Mouse (Mus musculus): ENCODE measurements at regions not wholly inside any gene's neighbourhood (a gene's known extent, or its start where the extent isn't known, plus 50 kb on each side); places are given as distances from the start of the nearest gene placed in this dataset.

DNA sequence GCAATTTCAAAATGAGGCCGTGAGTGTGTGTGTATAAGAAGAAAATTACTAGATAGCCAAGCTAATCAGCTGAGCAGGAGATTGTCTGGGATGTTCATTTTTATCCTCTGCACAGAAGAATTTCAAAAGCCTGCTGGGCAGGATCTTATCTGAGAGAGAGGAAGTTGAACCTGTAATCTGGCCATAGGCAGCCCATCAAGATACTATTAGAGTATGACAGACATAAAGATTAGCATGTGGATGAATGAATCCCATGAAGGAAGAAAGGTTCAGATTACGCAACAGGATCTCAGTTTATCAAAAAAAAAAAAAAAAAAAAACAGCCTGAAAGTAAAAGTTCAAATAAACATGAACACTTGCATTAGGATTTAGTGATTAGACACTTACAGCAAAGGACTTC is 317.3 kb upstream of the C030005K15Rik start:
- DNase-seq = no peak

DNA sequence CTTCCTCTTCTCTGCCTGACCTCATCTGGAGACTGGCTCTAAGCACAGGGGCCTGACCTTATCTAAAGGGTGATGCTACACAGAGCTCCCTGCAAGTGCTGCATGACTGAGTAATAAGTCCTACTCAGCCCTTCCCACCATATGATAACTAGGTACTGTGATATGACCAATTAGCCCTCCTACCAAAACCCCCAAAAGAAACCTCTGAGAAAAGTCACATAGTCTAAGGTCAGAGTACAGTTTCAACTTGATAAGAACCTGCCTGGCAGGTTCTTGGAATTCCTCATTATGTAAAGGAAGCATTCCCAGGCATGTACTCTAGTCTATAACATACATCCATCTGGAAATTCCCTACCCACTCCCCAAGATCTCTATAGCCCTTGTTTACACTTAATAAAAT is 318.0 kb upstream of the C030005K15Rik start:
- DNase-seq = no peak

DNA sequence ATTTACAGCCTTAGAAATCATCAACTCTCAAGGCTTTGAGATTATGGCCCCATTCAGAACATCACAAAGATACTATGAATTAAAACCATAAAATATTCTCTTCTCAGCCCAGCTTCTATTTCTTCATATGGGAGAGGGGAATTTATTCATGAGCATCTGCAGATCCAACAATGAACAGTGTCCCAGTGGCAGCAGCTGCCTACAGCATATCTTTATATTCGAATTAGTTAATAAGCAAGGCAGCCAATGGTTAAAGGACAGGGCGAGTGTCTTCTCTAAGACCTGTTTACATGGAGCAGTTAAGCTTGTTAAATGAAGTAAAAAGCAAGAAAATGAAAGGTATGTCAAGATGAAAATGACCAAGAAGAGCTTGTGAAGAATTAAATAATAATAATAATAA is 346.9 kb upstream of the C030005K15Rik start:
- DNase-seq = no peak

DNA sequence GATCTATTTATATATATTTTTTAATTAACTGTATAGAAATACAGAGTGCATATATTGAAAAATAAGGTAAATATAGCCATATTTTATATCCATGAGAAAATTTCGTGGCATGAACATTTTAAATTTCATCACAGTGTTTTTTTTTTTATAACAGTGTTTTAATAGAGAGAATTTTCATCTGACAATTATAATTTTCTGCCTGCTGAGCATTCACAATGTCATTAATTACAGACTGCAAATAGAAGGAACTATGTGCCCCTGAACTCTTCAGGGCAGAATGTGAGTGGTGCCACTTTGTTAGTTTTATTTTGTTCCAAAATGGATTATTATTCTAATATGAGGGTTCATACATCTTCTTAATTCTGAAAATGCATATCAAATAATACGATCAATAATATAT is 358.3 kb upstream of the C030005K15Rik start:
- DNase-seq = no peak

GRCm38 (mm10) chr10:98116296-98116695 is 389.7 kb upstream of the C030005K15Rik start:
- DNase-seq = no peak

- no peak for DNase-seq
These were observed 399.2 kb upstream of the C030005K15Rik start for GRCm38 (mm10) chr10:98125713-98126112.

DNA sequence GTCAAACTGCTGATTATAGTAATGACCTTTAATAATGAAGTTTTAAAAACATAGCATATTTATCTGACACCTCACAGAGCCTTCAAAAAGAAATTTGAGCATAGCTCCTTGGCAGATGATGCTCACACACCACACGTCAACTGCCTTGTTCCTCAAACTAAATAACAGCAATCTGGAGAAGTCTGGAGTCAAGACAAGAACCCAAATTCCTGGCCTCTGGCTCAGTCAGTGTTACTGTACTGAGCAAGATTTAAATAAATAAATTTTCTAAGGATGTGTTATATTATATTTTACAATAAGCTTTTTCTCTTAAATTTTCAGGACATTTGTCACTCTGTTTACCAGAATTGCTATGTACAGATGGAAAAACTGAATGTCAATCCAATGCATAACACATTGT is 408.5 kb upstream of the C030005K15Rik start:
- DNase-seq = no peak

GRCm38 (mm10) chr10:98145773-98146172 is 419.2 kb upstream of the C030005K15Rik start:
- DNase-seq = no peak

DNA sequence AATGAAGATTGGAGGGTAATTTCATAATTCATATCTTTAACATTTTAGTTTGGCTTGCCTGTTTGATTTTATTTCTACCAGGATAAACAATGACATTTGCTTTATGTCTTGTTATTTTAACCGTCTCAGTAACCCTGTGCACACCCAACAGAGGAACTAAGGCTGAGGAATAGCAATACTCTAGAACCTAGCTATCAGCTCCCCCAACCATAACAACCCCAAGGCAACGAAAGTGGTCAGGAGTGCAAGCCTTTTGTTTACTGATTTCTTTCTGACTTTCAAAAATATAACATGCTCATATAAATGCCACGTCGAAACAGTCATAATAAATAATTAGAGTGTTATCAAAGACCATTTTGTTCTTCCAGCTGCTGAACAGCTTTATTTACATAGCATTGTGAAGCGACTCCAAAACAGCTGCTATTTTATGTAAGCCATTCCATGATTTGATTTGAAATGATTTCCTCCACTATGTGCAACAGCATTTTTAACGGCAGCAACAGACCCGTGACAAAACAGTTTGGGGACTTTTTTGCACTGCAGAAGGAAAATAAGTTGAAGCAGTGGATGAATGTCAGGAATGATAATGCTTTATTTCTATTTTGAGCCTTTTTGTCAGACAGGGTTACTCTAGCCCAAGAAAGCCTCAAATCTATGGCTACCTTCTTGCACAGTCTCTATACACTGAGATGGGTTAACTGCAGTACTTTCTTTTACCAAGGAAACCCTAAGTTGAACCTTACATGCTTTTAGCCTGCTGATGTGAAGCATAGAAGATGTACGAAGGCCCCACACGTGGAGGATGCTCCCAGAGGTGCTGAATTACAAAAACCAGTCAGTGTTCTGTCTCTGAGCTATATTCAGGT is 420.7 kb upstream of the C030005K15Rik start:
- no peak for DNase-seq

DNA sequence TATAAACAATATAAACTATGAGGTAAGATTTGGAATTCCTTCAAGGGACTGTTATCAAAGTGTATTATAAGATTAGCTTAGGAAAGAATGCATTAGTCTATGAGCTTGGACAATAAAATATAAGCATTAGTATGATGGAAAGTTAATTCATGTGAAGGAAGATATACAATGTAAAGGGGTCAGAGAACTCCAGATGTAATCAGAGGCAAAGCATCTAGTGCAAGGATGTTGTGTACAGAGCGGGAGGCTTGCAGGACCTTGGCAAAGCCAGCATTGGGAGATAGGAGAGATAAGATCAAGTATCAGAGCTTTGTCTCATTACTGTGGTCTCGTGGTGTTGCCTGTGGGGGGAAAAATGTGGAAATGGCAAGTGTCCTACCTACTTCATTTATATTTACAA is 429.4 kb upstream of the C030005K15Rik start:
- no peak for DNase-seq

GRCm38 (mm10) chr10:98185666-98186065 is 459.1 kb upstream of the C030005K15Rik start:
- no peak for DNase-seq

DNA sequence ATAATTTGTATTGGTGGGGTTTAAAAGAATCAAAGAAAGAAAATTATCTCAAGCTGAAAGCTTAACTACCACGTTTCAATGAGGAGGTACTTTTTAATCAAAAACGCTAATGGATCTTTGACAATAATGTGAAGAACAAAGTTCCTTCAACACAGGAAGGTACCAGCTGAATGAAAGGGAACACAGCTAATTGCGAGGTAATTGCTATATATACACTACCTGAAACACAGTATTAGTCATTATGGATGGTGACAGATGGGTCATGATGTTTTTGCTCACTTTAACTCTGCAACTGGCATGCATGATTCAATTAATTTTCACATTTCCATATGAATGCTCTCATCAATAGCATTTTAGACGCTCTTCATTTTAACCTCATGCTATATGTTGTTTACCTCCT is 470.3 kb upstream of the C030005K15Rik start:
- no peak for DNase-seq

- DNase-seq = no peak
These were observed 483.7 kb upstream of the C030005K15Rik start for GRCm38 (mm10) chr10:98210246-98210645.

DNA sequence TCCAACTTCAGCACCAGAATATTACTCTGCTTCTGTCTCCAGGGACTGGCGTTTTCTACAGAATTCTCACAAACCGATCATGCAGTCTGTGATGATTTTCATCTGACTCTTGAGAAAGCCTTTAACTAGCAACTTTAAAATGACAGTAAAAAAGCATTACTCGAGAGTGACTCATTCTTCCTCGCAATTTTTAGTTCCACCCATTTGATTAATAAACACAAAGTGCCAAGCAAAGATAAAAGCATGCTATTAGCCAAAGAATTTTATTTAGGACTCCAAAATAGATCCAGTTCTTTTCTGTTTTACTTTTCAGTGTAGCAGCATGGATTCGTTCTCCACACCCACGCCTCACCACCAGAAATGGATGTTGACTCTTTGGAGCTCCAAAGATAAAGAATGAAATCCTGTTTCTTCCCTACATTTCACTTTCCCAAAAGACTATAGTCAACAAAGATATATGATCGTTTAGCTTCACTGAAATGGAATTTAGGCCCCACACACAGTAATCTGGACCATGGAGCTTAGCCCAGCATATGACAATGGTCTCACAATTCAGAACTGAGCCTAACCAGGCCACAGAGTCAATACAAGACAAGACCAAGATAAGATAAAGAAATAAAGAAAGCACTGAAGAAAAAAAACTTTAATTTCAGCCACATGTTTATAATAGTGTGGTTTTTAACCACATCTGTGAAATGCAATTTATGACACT is 486.5 kb upstream of the C030005K15Rik start:
- DNase-seq = no peak

DNA sequence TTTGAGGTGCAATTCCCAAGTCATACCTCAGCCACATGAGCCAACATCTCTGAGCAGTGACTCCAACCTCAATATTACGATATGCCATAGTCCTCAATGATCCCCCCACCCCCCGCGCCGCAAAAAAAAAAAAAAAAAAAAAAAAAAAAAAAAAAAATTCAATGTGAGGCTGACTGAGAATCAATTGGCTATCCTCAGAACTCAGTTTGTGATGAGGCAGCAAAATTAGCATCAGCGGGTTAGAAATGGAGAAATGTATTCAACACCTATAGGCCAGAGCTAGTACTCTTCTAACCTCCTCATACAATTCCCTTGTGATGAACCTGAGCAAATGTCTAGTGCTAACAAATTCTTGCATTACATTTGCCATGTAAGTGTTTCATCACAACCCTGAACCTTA is 504.5 kb upstream of the C030005K15Rik start:
- no peak for DNase-seq

DNA sequence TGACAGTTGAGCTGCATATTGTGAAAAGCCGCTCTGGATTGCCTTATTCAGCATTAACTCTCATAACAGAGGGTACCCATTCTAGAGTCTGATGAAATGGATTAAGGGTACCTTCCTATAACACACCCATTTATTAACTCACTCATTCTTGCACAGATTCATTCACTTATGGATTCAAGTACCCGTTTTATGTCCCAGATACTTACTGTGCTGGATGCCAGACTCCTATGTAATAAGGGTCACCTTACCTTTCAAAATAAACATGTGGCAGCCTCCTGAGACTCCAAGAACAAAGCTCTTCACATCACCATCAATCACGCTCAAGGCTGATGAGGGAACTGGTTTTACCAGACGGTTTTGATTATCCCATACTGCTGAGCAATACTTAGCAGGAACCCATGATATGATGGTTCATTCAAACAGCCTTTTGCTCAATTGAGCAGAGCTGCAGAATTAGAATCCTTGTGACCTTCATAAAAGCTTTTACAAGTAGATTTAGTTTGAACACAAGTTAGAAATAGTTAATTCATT is 505.2 kb upstream of the C030005K15Rik start:
- DNase-seq = no peak

DNA sequence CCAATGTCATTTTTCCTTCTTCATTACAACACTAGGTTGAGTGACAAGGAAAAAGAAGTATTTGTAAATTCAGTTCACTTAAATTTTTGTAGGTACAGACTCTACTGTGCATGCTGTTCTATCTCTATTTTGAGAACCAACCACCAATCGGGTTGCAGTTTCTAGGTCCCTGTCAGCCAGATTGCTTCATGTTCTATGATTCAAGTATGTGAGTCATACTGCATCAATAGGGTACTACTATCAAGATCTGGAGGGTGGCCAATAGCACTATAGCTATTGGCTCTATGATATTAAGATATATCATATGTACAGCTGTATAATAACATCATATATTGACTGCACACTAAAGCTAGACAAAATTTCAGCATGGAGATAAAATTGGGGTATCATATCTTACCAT is 521.8 kb upstream of the C030005K15Rik start:
- no peak for DNase-seq

GRCm38 (mm10) chr10:98257980-98258707 is 531.6 kb upstream of the C030005K15Rik start:
- no peak for DNase-seq

- no peak for DNase-seq
These were observed 532.7 kb upstream of the C030005K15Rik start for GRCm38 (mm10) chr10:98259283-98259682.

DNA sequence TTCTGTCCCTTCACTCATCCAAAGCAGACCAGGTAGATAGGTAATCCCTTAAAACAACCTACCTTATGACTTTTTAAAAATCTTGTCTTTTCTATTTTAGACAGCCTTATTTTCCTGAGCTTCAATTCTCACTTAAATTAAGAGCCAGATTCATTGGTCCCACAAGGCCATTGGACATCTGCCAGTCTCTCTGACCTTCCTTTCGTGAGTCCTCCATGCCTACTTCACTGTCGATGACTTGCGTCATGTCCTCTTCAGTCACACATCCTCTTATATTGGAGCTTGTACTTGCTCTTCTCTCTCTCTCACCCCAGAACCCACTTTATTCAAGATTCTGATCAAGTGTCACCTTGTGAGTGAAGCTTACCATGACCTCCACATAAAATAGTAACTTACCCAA is 542.0 kb upstream of the C030005K15Rik start:
- DNase-seq = no peak

DNA sequence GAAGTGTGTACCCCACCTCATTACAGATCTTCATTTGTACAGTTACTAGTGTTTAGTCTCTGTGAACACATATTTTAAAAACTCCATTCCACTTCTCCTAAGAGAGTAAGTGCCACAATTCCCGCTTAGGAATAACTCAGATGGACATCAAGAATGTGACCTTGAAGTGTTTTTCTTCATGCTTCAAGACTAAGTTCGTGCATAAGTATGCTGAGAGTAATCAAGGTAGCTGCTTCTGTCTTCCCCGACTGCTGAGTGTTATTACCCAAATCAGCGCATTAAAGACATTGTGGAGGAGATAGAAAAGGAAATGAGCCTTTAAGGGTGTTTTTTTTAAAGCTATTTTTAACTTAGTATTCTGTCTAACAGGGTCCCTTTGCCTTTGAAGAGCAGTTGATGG is 565.1 kb upstream of the C030005K15Rik start:
- DNase-seq = no peak

GRCm38 (mm10) chr10:98292140-98292539 is 565.6 kb upstream of the C030005K15Rik start:
- no peak for DNase-seq

DNA sequence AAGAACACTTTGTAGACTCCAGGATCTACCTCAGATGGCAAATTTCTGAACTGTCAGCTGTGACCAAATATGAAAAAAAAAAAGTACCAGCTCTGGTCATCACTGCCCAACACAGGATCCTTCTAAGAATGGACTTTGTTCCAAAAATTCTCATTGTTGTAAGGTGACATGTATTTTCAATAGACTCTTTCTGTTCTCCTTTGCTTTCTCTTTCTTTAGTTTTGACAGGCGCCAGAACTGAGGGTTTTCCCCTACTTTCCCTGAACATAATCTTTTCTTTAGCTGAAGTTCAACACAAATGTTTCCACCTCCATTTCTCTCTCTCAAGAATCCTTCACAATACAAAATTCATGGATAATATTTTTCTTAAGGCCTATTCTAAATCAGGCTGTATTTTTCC is 579.1 kb upstream of the C030005K15Rik start:
- no peak for DNase-seq
